ENCODE assay signal across 14 mouse cellular contexts in genomic region chr4:35165947-35166346, GRCm38 (mm10). TPM values are rescaled to one million over a fixed set of nuclear protein-coding genes. Genes with fewer than 3 reads are reported as not detected.
DNase-seq lines count a peak whose midpoint lies in the region; ATAC-seq and TF ChIP-seq lines count a peak whose summit lies in the region.
"Had no signal": no experiment of that assay in that cellular context is flagged by ENCODE, and none has a peak within 500 bp of the region (broad histone marks: within the 10 kb centered on the region; RNA-seq: fewer than 3 reads in every experiment).

No protein-coding gene starts in this region.

- no peak for TF ChIP-seq CTCF in Patski (IDR thresholded peaks at IDR 0.05)
- no peak for TF ChIP-seq CTCF in kidney, postnatal 0 days (IDR thresholded peaks at IDR 0.05; ENCODE audit: low read depth)

- POLR2A ChIA-PET in Patski (lab: Charles Lee): interaction anchor here (0.5 kb wide), 1 partner anchor 41 kb away, joined by 3 read pairs; no protein-coding TSS in a partner anchor

- no peak overlapping the region for H3K4me2 ChIP-seq in kidney, postnatal 0 days (ENCODE audit: low read length)
- H3K4me2 ChIP-seq: hindbrain, embryonic 15.5 days; lung, embryonic 15.5 days had no signal

- no peaks in the 10 kb centered on the region for H3K9me3 ChIP-seq in kidney, postnatal 0 days (replicated peaks; ENCODE audit: low read length)
- H3K9me3 ChIP-seq: hindbrain, embryonic 15.5 days; lung, embryonic 15.5 days had no signal

- H3K36me3 ChIP-seq in kidney, postnatal 0 days (ENCODE audit: insufficient read depth, low read length): no peaks in the 10 kb centered on the region
- H3K36me3 ChIP-seq: hindbrain, embryonic 15.5 days; lung, embryonic 15.5 days had no signal

- no peaks in the 10 kb centered on the region for H3K27me3 ChIP-seq in Patski
- no peaks in the 10 kb centered on the region for H3K27me3 ChIP-seq in kidney, postnatal 0 days (ENCODE audit: insufficient read depth, low read length)
- H3K27me3 ChIP-seq: hindbrain, embryonic 15.5 days; lung, embryonic 15.5 days had no signal

- peak; percentile 89 for ATAC-seq in Patski
- ATAC-seq in kidney, postnatal 0 days (replicated peaks; ENCODE audit: low FRiP score, low read depth): peak; percentile 59
- peak; percentile 69 for ATAC-seq in megakaryocyte, adult 5-6 weeks (ENCODE audit: poor library complexity, severe bottlenecking)

- WGBS in kidney, postnatal 0 days: 50% methylated on average over 3 of the region's 3 CpGs

- CTCF ChIA-PET in Patski (lab: Charles Lee): interaction anchor here (0.7 to 2.0 kb wide), 3 partner anchors 9 to 88 kb away, joined by 3 to 6 read pairs (median 4); partner anchors contain the start of gene Mob3b

- H3K4me3 ChIP-seq in kidney, postnatal 0 days (replicated peaks; ENCODE audit: low read depth, low read length): no peak overlapping the region
- H3K4me3 ChIP-seq: hindbrain, embryonic 15.5 days; lung, embryonic 15.5 days had no signal

- no peak overlapping the region for H3K27ac ChIP-seq in kidney, postnatal 0 days
- H3K27ac ChIP-seq: hindbrain, embryonic 15.5 days; lung, embryonic 15.5 days had no signal

- peak; percentile 27 for DNase-seq in kidney, adult 18-20 months
- no peak for DNase-seq in kidney, postnatal 25 days
- DNase-seq in Patski (ENCODE audit: low read depth, low spot score): peak; percentile 44
- DNase-seq in kidney, postnatal 0 days (ENCODE audit: low spot score): peak; percentile 36
- DNase-seq in c-Kit-positive CD71-positive TER-119-positive erythroid progenitor cells, embryonic 14.5 days (ENCODE audit: low spot score): no peak
- no peak for DNase-seq in layer of hippocampus, adult 9-10 months (ENCODE audit: low spot score)
- DNase-seq in spleen, postnatal 14 days (ENCODE audit: low spot score in 2 of 2): no peak
- DNase-seq: adrenal gland, adult 2 months had no signal

- in situ Hi-C loops in Patski (cut with MboI; ENCODE audit: low pct_unique_long_range_greater_than_20kb): no loop called here

- H3K4me1 ChIP-seq in kidney, postnatal 0 days (replicated peaks; ENCODE audit: insufficient read depth, low read length): no peaks in the 10 kb centered on the region
- H3K4me1 ChIP-seq: hindbrain, embryonic 15.5 days had no signal

- H3K9ac ChIP-seq in kidney, postnatal 0 days (ENCODE audit: low read depth, low read length): no peak overlapping the region
- H3K9ac ChIP-seq: hindbrain, embryonic 15.5 days; lung, embryonic 15.5 days had no signal

RNA-seq across cellular contexts. Expression of gene Mob3b, which starts 8.7 kb away (rescaled TPM):
- polyA plus RNA-seq in Patski (2021): 9.8 TPM
- polyA plus RNA-seq in kidney, postnatal 0 days (2015; fragmentation: Nextera tagmentation; extraction: Ambion mirVana): 13.1 and 13.7 TPM in 2 replicates
- 24.1 TPM in 2 replicates for total RNA-seq in megakaryocyte, adult 5-6 weeks (2015)
- total RNA-seq in megakaryocyte, adult 5-6 weeks (2017): 12.4 and 15.4 TPM in 2 replicates

RNA-seq across cellular contexts. Expression of gene Ifnk, which starts 14.1 kb away (rescaled TPM):
- polyA plus RNA-seq in Patski (2021): not detected
- not detected in 2 replicates for polyA plus RNA-seq in kidney, postnatal 0 days (2015; fragmentation: Nextera tagmentation; extraction: Ambion mirVana)
- total RNA-seq in megakaryocyte, adult 5-6 weeks (2015): not detected in 2 replicates
- not detected in 2 replicates for total RNA-seq in megakaryocyte, adult 5-6 weeks (2017)
- total RNA-seq: adrenal gland, adult 2 months; gastrocnemius, adult 8-10 months; left cerebral cortex, adult 18-20 months had no signal
- polyA plus RNA-seq: adrenal gland, adult 2 months; heart, embryonic 14.5 days had no signal

Comparison
In these comparisons a context has a peak if more than half of its experiments do, and no peak if none do; other contexts are left out.
1. DNase-seq: peak in kidney, adult 18-20 months (single experiment), Patski (single experiment) and kidney, postnatal 0 days (single experiment); none in kidney, postnatal 25 days (0 of 2), c-Kit-positive CD71-positive TER-119-positive erythroid progenitor cells, embryonic 14.5 days (single experiment), layer of hippocampus, adult 9-10 months (single experiment) and spleen, postnatal 14 days (0 of 2).
2. Peak in every context shown above with its lines, with median percentiles within 50 percentile points of each other: ATAC-seq.